Mouse (Mus musculus) cerebellum, postnatal 36 days (tissue): ENCODE measurements around the gene Asb3.
"Not testable (repeated sequence)": the region's sequence is repeated elsewhere in the genome, so short reads cannot be mapped to it uniquely, and the experiment has no call there.

Source experiments
- DNase-seq, 2 experiments: peaks; one replicate each; pipeline ENCODE4 v3.0.0; 2021 to 2022; ENCODE audit warnings: mixed read lengths in 2 of 2

Gene Asb3

GRCm38 (mm10) chr11:31001169-31001908 lies 116.1 kb downstream of the Asb3 start:
- no peak for DNase-seq

GRCm38 (mm10) chr11:31009668-31010067 lies 124.5 kb downstream of the Asb3 start:
- DNase-seq: not testable (repeated sequence)

GRCm38 (mm10) chr11:31017466-31017865 lies 132.2 kb downstream of the Asb3 start:
- not testable (repeated sequence) for DNase-seq

- DNase-seq: no peak
Measured at GRCm38 (mm10) chr11:31034958-31035357, 149.7 kb downstream of the Asb3 start.

GRCm38 (mm10) chr11:31089973-31090372 lies 204.8 kb downstream of the Asb3 start:
- no peak for DNase-seq

GRCm38 (mm10) chr11:31090478-31090978 lies 205.3 kb downstream of the Asb3 start:
- no peak for DNase-seq

- peak; percentile 39 to 45 for DNase-seq
Measured at GRCm38 (mm10) chr11:31099519-31099918, 214.3 kb downstream of the Asb3 start.

GRCm38 (mm10) chr11:31102188-31102587 lies 217.0 kb downstream of the Asb3 start:
- no peak for DNase-seq

GRCm38 (mm10) chr11:31105364-31105763 lies 220.1 kb downstream of the Asb3 start:
- no peak for DNase-seq

GRCm38 (mm10) chr11:31126964-31127363 lies 241.7 kb downstream of the Asb3 start:
- DNase-seq: not testable (repeated sequence)

GRCm38 (mm10) chr11:31133726-31134125 lies 248.5 kb downstream of the Asb3 start:
- DNase-seq: not testable (repeated sequence)

- not testable (repeated sequence) for DNase-seq
Measured at GRCm38 (mm10) chr11:31134824-31135223, 249.6 kb downstream of the Asb3 start.

- DNase-seq: not testable (repeated sequence)
Measured at GRCm38 (mm10) chr11:31138394-31138793, 253.2 kb downstream of the Asb3 start.
